Mouse (Mus musculus) CD4-positive helper T cell, adult 2 months (primary cell): ENCODE measurements at regions not wholly inside any gene's neighbourhood (a gene's known extent, or its start where the extent isn't known, plus 50 kb on each side); places are given as distances from the start of the nearest gene placed in this dataset.

Experiments used
- DNase-seq: peaks from one replicate; pipeline ENCODE4 v3.0.0-alpha.2; 2012; ENCODE audit warnings: low read depth, missing footprints, low spot score

DNA sequence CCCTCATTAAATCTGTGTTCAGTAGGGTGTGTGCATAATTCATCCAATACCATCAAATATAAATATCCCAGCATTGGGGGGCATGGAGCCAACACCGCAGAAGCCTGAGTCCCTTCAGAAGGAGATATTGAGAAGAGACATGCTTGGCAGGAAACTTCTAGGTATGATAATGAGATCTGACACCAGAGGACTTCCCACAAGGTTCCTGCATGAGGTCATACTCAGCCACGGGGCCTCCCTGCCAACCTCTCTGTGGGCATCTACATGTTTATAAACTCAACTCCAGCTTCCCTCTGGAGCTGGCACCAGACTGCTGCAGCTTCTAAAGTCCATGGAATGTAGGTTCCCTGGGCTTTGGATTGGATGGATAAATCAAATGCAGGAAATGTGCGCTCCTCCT is 587.4 kb upstream of the Kdm8 start:
- DNase-seq: no peak

DNA sequence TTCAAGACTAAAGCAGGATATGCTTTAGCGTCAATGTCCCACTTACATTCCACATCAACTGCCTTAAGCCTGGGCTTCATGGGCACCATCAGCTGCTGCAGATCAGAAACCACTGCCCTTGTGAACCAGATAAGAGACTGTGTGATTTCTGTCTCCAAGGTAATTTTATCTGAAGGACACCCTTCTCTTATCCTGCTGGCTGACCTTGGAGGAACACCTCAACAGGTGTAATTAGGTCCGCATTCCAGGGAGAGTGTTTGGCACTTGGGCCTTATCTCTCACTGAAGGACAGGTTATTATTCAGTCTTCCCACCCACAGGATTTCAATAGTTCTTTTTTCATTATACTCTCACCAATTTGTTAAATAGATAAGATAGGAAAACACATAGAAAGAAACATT is 583.1 kb upstream of the Kdm8 start:
- DNase-seq: no peak

DNA sequence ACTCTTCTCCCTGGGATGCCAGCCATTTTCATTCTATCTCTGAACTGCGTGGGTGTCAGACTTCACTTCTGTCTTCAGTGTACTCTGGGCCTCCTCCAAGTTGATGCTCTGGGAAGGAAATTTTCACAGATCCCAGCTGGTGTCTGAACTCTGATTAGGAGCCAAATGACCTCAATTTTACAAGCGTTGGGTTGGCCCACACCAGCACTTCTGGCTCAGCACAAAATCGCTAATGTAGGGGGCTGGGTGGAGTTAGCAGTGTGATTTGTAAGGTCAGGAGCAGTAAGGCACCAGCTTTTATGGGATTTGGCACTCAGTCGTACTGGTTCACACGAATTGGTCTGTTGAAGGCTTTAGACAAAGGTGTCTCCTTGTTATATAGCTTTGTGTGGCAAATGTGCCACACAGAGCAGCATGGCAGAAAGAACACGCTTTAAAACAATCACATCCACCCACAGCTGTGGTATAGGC is 576.3 kb upstream of the Kdm8 start:
- no peak for DNase-seq

DNA sequence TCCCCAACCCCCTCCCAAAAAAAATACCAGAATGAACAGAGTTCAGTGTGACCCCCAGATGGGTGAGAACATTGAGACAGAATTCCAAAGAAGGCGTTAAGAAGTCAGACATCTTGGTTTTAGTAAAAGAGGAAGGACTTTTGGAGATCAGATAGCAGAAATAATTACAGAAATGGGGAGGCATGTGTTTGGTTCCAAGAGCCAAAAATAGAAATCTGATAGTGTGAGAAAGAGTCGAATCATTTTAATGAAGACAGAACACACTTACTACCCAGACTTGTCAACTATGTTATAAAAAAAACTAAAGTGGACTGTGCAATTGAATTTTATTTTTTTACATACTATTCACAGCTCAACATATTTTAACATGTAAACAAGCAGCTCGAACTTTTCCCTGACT is 575.9 kb upstream of the Kdm8 start:
- DNase-seq: no peak

DNA sequence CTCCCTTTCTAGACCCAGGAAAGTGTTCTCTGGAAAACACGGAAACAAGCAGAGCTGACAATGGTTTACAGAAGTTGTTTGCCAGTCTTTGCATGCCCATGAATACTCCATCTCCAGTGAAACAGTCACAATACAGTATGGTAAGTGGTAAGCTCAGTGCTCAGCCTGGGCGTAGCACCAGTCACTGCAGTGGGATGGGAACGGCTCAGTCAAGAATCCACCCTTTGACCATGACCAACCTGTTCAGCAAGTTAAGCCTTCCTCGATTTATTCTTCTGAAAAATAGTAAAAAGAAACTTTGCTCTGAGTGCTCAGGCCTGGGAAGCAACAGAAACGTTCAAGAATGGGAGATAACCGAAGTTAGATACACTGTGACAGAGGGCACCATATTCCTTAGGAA is 563.7 kb upstream of the Kdm8 start:
- DNase-seq: no peak

DNA sequence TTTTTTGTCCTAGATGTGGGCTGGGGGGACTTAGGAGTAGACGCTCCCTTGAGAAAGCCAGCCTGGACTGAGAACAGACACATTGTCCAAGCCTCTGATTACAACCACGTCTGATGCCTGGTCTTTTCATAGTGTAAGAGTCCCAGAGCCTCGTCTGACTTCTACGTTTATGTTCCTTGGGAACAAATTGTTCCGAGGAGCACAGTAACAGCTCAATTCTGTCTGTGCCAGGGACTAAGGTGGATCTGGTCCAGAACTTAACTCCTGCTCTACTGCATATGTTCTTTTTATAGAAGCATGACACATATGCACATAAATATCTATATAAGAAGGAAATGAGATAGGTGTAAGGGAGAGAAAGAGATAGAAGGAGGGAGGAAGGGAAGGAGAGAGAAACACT is 537.2 kb upstream of the Kdm8 start:
- DNase-seq: no peak

DNA sequence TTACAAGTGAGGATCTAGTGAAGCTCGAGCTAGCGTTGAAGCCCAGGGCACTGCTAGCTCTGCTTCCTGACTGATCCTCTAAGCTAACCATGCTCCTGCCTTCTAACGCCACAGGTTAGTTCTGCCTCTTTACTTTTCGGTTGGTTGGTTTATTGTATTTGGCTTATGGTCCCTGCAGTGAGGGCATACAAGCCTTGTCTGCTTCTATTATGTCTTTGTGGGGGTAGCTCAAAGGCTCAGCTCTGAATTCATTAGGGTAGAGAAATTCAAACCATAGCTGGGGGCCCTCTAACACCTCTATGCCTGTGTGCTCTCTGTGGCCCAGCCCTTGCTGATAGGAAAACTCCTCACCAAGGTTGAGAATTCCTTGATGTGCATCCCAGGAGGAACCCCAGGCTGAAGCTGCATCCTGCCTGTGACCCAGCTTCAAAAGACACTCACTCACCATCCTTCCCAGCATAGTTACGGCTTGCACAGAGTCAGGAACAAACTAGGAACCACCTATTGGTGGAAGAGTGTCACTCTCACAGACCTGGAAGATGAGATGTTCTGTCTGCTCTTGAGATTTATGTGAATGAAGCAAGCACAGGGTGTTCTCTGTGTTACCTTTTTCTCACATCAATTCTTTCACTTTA is 536.7 kb upstream of the Kdm8 start:
- no peak for DNase-seq

DNA sequence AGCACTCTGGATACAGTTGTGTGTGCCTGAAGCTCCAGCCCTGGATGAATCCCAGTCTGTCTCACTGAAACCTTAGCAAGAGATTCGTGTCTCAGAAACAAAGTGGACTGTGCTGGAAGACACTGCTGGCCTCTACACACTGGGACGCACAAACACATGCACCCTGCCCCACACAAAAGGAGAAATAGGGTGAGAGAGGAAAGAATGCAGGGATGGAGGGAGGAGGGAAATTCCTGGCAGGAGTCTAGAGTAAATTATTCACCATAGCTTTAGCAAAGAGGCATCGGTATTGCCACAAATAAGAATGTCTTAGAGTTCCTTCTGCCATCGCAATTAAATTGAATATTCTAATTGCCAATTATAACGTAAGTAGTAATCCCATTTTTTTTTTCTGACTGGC is 530.4 kb upstream of the Kdm8 start:
- DNase-seq: no peak

DNA sequence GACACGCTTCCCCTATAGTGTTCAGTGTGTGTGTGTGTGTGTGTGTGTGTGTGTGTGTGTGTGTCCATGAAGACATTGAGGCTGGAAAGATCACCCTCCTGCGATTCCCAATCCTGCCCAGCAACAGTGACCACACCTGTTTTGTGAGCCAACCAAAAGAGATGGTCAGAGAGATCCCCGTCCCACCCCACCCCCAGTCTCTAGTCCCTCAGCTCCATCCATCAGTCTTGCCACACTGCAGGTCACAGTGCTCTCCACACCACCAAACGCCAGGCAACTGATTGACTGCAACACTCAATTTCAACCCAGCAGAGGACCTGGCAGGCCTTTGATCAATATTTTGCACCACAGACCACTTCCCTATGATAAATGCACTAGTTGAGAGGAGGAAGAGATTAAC is 530.0 kb upstream of the Kdm8 start:
- DNase-seq: no peak

DNA sequence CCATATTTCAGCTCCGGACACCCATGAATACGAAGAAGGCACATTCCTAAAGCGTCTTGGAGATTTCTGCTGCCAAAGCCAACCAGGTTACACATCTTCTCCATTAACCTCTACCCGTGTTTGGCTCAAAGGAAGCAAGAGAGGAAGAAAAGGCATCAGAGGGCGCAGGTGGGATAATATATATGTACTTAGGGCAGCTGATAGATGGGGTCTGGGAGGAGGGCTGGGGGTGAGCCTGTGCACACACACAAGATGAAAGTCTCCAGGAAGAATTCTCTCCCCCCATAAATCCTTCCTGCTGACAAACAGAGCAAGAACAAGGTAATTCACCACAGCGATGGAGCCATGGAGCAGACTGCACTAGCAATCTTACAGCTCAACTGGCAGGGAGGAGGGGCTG is 529.5 kb upstream of the Kdm8 start:
- no peak for DNase-seq

DNA sequence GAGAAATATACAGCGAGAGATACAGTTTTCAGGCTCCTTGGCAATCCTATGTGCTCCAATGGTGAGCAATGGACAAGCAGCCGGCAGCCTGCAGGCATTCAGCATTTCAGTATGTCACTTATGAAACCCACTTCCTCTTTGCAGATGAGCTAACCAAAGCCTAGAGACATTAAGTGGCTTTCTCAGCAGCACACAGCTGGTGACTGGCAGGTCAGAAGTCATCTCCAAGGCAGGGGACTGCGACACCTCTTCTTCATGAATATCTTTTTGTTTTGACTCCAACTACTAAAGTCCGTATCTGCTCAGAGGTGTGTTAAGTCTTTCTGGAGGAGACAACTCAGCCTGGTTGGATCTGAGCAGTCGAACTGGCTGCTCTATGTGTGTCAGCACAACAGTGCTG is 528.8 kb upstream of the Kdm8 start:
- no peak for DNase-seq

DNA sequence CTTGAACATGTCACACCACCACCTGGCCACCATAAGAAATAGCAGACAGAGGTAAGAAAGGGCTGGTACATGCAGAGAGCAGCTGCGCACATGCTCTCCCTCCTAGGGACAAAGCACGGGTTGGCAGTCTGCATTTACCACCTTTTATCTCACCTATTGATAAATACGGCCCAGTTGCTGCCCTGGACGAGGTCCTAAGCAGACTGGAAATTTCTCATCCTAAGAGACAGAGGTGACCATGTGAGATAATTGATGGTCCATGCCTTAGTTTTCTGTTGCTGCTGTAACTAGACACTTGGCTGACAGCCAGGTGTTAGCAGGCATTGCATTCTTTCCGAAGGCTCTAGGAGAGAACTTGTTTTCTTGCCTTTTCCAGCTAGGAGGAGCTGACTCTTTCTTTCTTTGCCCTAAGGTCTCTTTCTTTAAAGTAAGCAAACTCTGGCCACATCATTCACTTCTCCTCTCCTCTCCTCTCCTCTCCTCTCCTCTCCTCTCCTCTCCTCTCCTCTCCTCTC is 526.8 kb upstream of the Kdm8 start:
- no peak for DNase-seq

DNA sequence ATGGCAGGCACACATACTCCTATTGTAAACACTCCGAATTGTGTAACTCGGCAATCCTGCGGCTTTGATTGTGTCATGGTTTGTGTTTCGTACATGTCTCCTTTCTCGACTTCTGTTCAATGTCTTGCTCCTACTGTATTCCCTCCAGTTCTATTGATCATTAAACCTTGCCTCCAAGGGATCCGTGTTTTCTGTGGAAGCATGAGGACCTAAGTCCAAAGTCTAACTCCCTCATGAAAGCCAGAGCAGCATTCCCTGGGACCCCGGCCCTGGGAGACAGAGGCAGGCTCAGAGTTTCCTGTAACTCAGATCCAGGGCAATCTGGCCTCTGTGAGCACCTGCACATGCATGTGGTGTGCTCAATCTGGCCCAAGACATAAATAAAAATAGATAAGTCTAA is 521.7 kb upstream of the Kdm8 start:
- DNase-seq: no peak

DNA sequence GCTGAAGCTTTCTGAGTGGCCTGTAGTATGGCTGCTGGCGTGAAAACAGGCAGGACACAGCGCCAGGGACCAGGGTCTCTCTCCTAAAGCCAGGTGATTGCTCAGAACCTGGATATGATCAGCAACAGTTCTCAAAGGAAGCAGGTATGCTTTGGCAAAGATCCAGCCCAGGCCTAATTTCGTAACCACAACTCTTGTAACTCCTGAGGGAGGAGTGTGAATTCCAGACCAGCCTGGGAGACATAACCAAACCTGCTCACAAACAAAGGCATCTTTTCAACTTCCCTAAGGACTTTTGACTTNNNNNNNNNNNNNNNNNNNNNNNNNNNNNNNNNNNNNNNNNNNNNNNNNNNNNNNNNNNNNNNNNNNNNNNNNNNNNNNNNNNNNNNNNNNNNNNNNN is 510.9 kb upstream of the Kdm8 start:
- no peak for DNase-seq

DNA sequence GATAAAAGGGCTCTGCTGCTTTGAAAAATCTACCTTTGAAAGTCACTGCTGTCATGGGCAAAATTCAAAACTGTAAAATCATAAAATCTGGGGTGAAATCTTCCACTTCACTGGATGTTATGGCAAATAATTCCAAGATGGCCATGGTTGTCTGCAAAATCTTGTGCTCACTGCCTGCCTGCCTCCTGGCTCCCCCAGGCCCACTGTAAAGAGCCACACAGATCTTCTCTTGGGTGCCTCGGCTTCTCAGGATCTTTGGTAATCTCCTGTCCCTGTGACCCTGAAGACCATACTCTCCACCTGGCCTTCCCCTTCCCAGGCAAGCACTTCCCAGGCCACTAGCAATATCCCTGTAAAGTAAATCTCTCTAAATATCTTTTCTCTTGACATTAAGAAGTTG is 505.1 kb upstream of the Kdm8 start:
- DNase-seq: no peak

DNA sequence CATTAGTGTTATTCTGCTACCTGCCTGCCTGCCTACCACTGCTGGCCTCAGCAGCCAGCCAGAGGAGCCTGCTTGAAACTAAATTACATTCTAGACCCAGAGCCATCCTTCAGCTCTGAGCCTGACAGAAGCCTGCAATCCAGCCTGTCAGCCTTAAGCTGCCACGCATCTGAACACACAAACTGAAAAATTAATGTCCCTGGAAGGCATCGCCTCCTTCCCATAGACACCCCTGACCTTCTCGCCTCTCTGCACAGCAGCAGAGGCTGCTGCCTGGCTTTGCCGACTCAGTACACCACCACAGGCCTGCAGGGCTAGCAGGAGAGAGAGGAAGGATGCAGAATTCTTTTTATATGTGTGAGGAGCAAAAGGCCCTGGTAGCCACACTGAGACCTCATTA is 502.9 kb upstream of the Kdm8 start:
- no peak for DNase-seq

DNA sequence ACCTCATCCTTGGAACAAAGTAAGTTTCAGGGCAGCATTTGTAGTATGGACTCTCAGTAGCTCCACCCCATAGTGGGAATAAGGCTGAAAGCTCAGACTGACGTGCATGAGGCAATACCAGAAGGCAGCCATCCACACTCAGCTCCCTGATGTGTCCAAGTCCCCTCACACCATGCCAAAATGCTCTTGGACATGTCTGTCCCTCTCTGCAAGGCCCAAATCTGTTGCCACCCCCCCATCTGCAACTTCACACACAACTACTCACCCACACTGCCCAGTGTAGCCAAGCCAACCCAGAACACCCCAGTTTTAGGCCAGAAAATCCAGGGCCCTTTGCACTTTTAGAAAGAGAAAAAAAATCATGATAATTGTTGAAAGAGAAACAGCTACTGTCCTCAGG is 498.1 kb upstream of the Kdm8 start:
- no peak for DNase-seq

DNA sequence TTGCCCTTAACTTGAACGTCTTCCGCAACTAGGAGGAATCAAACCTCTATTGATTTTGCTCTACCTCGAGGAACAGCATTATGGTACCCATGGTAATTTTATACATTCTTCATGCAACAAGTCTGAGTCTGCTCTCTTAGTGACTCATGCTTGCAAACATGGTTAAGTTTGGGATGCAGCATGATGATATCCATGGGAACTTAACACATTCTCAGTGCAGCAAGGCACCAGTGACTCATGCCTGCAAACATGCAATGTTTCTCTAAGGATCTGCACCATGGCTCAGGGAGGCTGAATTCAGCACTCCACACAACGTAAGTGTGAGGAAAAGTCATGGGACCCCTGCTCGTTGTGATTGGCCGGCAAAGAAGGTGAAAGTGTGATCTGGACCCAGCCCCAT is 487.1 kb upstream of the Kdm8 start:
- DNase-seq: no peak

DNA sequence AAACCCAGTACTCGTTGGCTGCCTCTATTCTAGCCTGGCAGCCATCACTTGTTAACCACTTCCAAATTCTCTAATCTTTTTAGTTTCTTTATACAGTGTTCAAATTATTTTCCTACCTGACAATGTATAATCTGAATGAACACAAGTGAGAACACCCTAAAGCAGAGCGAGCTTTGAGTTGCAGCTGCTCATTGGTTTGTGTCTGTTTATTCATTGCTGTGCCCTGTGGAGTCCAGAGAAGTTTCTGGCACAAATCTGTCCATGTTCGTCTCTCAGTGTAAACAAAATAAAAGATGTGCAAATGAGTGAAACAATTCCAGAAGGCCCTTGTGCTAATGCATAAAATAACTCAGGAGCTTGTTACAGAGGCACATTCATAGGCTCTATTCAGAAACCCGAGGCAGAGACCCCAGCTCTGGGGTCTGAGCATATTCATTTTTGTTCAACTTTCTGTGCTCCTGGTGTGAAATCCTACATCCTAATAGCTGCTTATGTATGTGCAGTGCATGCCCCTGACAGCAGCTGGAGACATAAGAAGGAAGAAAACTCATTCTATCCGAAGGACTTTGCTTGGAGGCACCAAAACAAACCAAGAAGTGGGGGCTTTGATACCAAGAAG is 469.5 kb upstream of the Kdm8 start:
- no peak for DNase-seq

DNA sequence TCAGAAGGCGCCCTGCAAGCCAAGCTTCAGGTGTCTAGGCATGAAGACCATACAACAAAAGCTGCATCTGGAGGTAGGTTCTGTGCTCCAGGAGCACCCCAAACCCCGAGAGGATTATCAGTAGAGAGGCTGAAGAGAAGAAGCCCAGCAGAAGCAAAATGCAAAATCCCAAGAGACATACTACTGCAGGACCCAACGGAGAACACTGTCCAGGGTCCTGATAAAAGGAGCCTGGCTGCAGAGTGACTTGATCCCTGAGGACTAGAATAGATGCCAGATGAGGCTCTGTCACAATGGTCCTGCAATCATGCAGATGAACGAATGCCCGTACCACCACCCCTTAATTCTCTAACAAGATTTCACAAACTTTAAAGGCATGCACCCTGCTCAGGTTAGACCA is 455.0 kb upstream of the Kdm8 start:
- DNase-seq: no peak

DNA sequence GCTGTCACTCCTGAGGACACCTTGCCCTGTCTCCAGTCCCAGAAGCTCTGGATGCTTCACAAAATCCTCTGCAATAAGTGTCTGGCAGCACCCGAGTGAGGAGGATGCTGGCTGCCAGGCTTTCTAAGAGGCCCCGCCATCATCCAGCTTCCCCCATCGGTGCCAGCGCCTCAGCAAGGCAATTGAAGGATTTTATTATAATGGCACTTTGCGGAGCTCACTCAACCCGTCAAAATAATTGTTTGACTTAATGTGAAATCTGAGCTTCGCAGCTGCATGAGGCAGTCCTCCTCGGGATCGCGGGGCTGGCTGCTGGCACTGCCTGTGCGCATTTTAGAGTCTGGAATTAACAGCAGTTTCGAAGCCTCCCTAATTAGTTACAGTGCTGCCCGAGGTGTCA is 453.8 kb upstream of the Kdm8 start:
- DNase-seq: no peak

DNA sequence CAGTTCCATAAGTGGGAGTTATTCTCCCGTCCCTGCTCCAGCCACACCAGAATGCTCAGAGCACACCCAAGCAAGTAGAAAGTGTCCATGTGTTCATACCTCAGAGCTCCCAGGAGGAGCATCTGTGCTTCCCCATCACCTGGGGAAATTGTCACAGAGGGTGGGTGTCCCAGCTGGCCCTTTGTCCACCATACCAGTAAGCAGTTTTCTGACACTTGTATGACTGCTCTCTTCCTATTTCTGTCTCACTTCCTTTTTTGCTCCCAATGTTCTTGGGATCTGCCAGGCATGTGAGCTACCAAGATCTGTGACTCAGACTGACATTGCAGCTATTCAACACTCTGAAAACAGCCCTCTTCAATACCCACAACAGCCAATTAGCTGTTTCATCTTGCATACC is 447.9 kb upstream of the Kdm8 start:
- no peak for DNase-seq

DNA sequence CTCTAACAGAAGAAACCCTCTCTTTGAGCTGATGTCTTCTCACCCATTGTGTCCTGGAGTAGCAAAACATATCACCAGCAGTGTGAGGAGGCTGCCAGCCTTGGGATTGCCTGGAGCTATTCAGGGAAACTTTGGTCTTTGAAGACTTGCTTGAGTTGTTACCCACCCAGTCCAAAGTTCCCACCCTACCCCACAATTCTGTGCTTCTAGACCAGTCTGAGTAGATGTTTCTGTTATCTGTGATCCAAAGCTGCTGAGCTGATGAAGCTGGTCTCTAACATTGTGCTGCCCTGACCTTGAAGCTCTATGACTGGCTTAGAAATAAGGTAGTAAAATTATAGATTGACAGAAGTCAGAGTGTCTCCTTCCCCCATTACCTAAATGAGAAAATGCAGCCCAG is 443.8 kb upstream of the Kdm8 start:
- DNase-seq: no peak

DNA sequence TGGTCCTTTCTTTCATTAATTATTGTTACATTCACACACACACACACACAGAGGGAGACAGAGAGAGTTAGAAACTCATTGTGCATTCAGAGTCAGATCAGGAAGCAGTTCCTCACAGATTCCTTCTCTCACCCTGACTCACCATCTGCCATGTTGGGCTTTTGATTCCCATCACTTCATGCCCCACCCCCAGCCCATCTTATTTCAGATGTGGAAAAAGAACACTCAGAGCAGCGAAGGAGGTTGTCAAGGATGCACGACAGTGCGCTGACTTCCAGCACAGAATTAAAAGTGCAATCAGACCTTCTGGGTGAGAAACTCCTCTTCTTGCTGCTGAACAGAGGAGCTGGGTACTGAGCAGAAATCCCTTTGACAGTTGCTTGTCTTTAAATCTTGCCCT is 438.8 kb upstream of the Kdm8 start:
- DNase-seq: no peak
